Mouse (Mus musculus) embryonic facial prominence, embryonic 15.5 days (tissue): ENCODE data around the gene Cd48. TPM values are rescaled to one million over a fixed set of nuclear protein-coding genes. Genes with fewer than 3 reads are reported as not detected.

ENCODE experiments used
- ATAC-seq: fragments of 200-750 bp; cut with Nextera tagmentation; 2 replicates; pipeline ENCODE4 v1.8.0; 2017; ENCODE audit warnings: low read depth, moderate TSS enrichment; ENCODE audit not compliant: insufficient number of reproducible peaks, low FRiP score, low TSS enrichment
- H3K27ac ChIP-seq: fragments of 300-500 bp; sonication (generic); replicated peaks from 2 replicates; pipeline ENCODE4 v1.5.1; 2015; ENCODE audit warnings: mild to moderate bottlenecking, inconsistent platforms
- H3K27me3 ChIP-seq: fragments of 300-500 bp; sonication (generic); 2 replicates; pipeline ENCODE4 v1.6.1; 2015; ENCODE audit warnings: inconsistent platforms
- H3K36me3 ChIP-seq: fragments of 300-500 bp; sonication (generic); 2 replicates; pipeline ENCODE4 v1.6.1; 2015; ENCODE audit warnings: mild to moderate bottlenecking, inconsistent platforms
- H3K4me1 ChIP-seq: fragments of 300-500 bp; sonication (generic); 2 replicates; pipeline ENCODE4 v1.6.1; 2015; ENCODE audit warnings: inconsistent platforms
- H3K4me2 ChIP-seq: fragments of 300-500 bp; sonication (generic); replicated peaks from 2 replicates; pipeline ENCODE4 v1.6.1; 2015; ENCODE audit warnings: mild to moderate bottlenecking, inconsistent platforms
- H3K4me3 ChIP-seq: fragments of 300-500 bp; sonication (generic); replicated peaks from 2 replicates; pipeline ENCODE4 v1.5.1; 2015; ENCODE audit warnings: mild to moderate bottlenecking, inconsistent platforms
- H3K9ac ChIP-seq: fragments of 300-500 bp; sonication (generic); 2 replicates; pipeline ENCODE4 v1.6.1; 2015; ENCODE audit warnings: inconsistent platforms
- H3K9me3 ChIP-seq: fragments of 300-500 bp; sonication (generic); replicated peaks from 2 replicates; pipeline ENCODE4 v1.6.1; 2016; ENCODE audit warnings: inconsistent platforms
- WGBS: fragments of 180-500 bp; shearing (Covaris S2); methylation state at CpG from one replicate; pipeline ENCODE4 v1.1.7; 2015; 5-methylcytosine and 5-hydroxymethylcytosine counted together
- polyA plus RNA-seq: library from polyadenylated mRNA; unstranded; fragments of >200 nt; fragmentation: Nextera tagmentation; extraction: Ambion mirVana; gene quantifications from 2 replicates; pipeline ENCODE4 v1.2.1, GENCODE M21; 2015

The Cd48 gene
- polyA plus RNA-seq: 4.1 and 5.5 TPM in 2 replicates

DNA sequence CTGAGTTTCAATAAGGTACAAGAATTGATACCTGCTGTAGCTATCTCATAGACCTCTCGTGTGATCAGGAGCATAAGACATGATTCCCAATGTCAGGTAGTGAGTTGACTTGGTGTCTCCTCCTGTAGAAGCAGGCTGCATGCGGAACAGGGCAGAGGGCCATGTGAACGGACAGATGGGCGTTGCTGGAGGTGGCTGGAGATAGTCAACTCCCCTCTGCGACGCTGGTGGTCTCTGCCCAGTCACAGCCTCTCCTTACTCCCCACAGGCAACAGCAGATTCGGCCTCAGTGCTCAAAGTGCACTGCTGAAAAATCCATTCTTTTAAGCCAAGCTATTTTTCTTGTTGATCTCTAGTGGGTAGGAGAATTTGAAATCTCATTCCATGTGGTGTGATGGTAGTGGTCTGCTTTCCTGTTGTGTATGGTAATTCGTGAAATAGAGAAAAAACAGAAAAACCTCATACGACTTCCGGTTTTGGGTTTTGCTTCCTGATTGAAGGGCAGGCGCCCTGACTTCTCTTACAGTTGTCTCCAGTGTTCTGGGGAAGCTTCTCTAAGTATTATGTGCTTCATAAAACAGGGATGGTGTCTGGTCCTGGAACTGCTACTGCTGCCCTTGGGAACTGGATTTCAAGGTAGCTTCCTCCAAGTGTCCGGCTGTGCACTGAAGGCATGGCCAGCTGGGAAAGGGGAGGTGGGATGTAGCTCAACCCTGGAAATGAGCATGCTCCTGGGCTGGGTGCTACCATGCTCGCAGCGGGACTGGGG is at the start of gene Cd48:
Cd48 (plus strand) TSS at position 479 of the 769 bp plus-strand sequence.
- Histone ChIP-seq H3K9ac (no peak within 1 kb of the TSS), H3K27ac (no peak within 1 kb of the TSS), H3K4me2 (no peak within 1 kb of the TSS), H3K4me3 (no peak within 1 kb of the TSS), H3K27me3 (no peaks in the 10 kb centered on the region), H3K9me3 (no peaks in the 10 kb centered on the region), H3K4me1 (no peaks in the 10 kb centered on the region), H3K36me3 (no peaks in the 10 kb centered on the region)
- ATAC-seq: no peak
- WGBS: 84% methylated on average over 14 of the region's 14 CpGs

- Histone ChIP-seq H3K4me1 (no peaks in the 10 kb centered on the region), H3K27ac (no peak overlapping the region), H3K4me2 (no peak overlapping the region), H3K27me3 (no peaks in the 10 kb centered on the region), H3K9ac (no peak overlapping the region), H3K36me3 (no peaks in the 10 kb centered on the region), H3K4me3 (no peak overlapping the region), H3K9me3 (no peaks in the 10 kb centered on the region)
- 57% methylated on average over 6 of the region's 6 CpGs for WGBS
- no peak for ATAC-seq
Observed at GRCm38 (mm10) chr1:171635696-171636095, 46.1 kb upstream of the Cd48 start.

DNA sequence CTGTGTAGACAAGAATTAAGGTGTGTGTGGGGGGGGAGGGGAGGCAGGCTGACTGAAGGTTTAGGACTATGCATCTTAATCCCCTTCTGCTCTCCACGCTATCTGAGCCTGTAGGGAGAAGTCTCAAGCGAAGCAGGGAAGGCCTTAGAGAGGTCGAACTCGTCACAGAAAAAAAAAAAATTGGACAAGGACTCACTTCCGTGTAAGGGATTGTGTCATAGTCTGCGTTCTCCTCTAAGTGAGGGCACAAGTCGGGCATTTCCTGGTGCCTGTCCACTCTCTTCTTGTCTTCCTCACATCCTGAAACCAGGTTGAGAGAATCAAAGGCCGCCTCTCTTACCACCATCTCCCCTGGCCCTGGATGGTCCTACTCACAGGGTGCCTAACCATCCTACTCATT is 44.7 kb upstream of the Cd48 start:
- no peaks in the 10 kb centered on the region for H3K4me1 ChIP-seq
- H3K9me3 ChIP-seq: no peaks in the 10 kb centered on the region
- no peaks in the 10 kb centered on the region for H3K36me3 ChIP-seq
- H3K4me2 ChIP-seq: no peak overlapping the region
- ATAC-seq: no peak
- H3K27ac ChIP-seq: no peak overlapping the region
- 80% methylated on average over 8 of the region's 8 CpGs for WGBS
- no peak overlapping the region for H3K4me3 ChIP-seq
- no peaks in the 10 kb centered on the region for H3K27me3 ChIP-seq
- no peak overlapping the region for H3K9ac ChIP-seq

DNA sequence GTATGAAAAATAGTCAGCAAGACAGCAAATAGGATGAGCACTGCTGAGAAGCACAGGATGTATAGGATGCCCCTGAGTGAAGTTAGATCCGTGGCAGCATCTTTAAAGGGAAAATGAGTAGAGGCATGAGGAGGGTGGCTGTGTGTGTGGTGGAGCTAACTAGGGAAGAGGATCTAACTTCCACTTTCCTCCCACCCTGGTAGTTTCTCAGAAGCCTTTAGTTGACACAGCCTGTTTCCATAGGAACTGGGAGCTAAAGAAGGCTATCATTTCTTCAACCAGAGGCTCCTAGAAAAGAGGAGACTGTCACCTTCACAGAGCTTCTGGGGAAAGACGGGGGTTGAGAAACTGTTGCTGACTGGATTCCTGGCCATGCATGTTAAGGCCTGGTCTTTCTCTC is 43.1 kb upstream of the Cd48 start:
- Histone ChIP-seq H3K27ac (no peak overlapping the region), H3K9ac (no peak overlapping the region), H3K4me2 (no peak overlapping the region), H3K27me3 (no peaks in the 10 kb centered on the region), H3K4me3 (no peak overlapping the region), H3K4me1 (no peaks in the 10 kb centered on the region), H3K36me3 (no peaks in the 10 kb centered on the region), H3K9me3 (no peaks in the 10 kb centered on the region)
- ATAC-seq: no peak
- WGBS: 75% methylated on average over 2 of the region's 2 CpGs

DNA sequence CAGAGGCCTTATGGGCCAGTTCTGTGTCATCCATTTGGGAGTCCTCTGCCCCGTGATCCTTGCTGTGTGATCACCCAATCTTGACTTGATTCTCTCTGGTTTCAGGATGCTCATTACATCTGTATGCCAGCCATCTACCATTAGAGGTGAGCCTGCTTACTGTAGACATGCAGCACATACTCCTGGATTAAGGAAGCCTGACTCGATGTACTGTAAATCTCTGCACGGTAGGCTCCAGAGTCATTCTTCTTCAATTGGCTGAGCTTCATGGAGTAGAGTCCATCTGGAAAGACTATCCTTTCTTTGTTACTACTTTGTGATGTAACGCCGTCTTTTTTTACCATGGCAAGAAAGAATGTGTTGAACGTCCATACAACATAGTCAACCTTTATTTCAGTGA is 41.0 kb upstream of the Cd48 start:
- no peak overlapping the region for H3K4me3 ChIP-seq
- no peaks in the 10 kb centered on the region for H3K27me3 ChIP-seq
- WGBS: 92% methylated on average over 6 of the region's 6 CpGs
- H3K36me3 ChIP-seq: no peaks in the 10 kb centered on the region
- H3K9me3 ChIP-seq: no peaks in the 10 kb centered on the region
- ATAC-seq: no peak
- no peaks in the 10 kb centered on the region for H3K4me1 ChIP-seq
- no peak overlapping the region for H3K4me2 ChIP-seq
- H3K27ac ChIP-seq: no peak overlapping the region
- no peak overlapping the region for H3K9ac ChIP-seq

GRCm38 (mm10) chr1:171643612-171644011 is 38.2 kb upstream of the Cd48 start:
- no peaks in the 10 kb centered on the region for H3K36me3 ChIP-seq
- H3K9me3 ChIP-seq: no peaks in the 10 kb centered on the region
- 73% methylated on average over 7 of the region's 7 CpGs for WGBS
- H3K4me3 ChIP-seq: no peak overlapping the region
- no peaks in the 10 kb centered on the region for H3K27me3 ChIP-seq
- H3K27ac ChIP-seq: no peak overlapping the region
- H3K4me1 ChIP-seq: no peaks in the 10 kb centered on the region
- H3K9ac ChIP-seq: no peak overlapping the region
- no peak for ATAC-seq
- no peak overlapping the region for H3K4me2 ChIP-seq

DNA sequence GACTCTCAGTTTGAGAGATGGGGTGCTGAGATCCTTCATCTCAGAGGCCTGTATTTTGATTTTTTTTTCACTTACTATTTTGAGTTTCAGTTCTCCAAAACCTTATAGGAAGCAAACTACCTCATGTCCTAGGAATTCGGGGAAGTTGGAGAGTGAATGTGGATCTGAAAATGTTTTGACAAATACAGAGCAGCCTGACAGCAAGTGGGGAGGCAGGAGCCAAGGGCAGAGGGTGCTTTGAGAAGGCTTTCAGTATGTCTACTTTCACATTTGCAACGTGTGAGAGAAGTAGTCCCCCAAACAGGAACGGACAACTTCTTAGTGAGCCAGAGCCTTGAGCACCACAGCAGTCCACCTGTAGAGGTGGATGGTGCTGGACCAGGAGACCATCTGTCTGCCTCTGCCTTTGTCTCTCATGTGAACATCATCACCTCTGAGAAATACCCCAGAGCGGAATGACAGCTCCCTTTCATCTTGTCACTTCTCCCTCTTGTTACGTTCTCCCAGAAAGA is 35.3 kb upstream of the Cd48 start:
- H3K36me3 ChIP-seq: no peaks in the 10 kb centered on the region
- H3K9ac ChIP-seq: no peak overlapping the region
- no peak overlapping the region for H3K27ac ChIP-seq
- H3K4me3 ChIP-seq: no peak overlapping the region
- 68% methylated on average over 5 of the region's 5 CpGs for WGBS
- ATAC-seq: no peak
- no peaks in the 10 kb centered on the region for H3K4me1 ChIP-seq
- H3K4me2 ChIP-seq: no peak overlapping the region
- no peaks in the 10 kb centered on the region for H3K27me3 ChIP-seq
- H3K9me3 ChIP-seq: no peaks in the 10 kb centered on the region

DNA sequence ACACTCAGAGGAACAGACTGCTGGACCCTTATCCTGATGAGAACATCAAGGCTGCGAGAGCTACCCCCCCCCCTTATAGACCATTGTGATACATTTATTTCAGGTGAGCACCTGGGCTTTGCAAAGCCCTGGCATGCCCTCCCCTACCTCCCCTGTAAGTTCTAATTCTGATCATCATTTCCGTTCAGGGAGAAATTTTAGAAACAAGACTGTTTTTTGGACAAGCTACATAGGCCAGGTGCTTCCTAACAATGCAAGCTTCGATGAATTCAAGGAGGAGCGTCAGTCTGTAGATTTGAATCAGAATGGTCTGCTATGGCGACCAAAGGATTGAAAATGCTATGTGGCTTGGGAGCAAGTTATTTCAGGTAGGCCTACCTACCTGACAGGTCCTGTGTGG is 34.1 kb upstream of the Cd48 start:
- WGBS: 86% methylated on average over 5 of the region's 5 CpGs
- ATAC-seq: no peak

DNA sequence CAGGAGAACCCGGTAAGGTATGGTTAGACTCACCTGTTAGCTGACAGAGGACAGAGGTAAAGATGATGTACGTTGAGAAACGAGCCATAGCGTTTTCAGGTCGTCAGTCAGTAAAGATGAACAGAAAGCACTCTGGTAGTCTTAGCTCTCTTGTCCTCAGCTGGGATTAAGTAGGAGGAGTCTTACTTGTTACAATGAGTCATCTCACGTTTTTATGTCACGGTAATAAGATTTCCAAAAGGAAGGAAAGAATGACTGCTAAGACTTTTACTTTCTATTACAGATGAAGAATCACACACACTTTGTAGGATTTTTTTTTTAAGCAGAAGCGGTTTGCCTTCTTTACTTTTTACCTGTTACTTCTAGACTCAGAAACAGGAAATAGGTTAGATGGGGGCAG is 33.0 kb upstream of the Cd48 start:
- no peak overlapping the region for H3K27ac ChIP-seq
- H3K27me3 ChIP-seq: no peaks in the 10 kb centered on the region
- no peaks in the 10 kb centered on the region for H3K9me3 ChIP-seq
- H3K4me1 ChIP-seq: no peaks in the 10 kb centered on the region
- no peak for ATAC-seq
- no peak overlapping the region for H3K9ac ChIP-seq
- H3K36me3 ChIP-seq: no peaks in the 10 kb centered on the region
- H3K4me3 ChIP-seq: no peak overlapping the region
- 66% methylated on average over 8 of the region's 8 CpGs for WGBS
- H3K4me2 ChIP-seq: no peak overlapping the region

More for the DNA sequence above, 34.1 kb upstream of the Cd48 start:
- H3K27me3 ChIP-seq: no peaks in the 10 kb centered on the region
- H3K4me1 ChIP-seq: no peaks in the 10 kb centered on the region
- no peak overlapping the region for H3K9ac ChIP-seq
- H3K4me3 ChIP-seq: no peak overlapping the region
- no peak overlapping the region for H3K4me2 ChIP-seq
- H3K36me3 ChIP-seq: no peaks in the 10 kb centered on the region
- H3K9me3 ChIP-seq: no peaks in the 10 kb centered on the region
- H3K27ac ChIP-seq: no peak overlapping the region

DNA sequence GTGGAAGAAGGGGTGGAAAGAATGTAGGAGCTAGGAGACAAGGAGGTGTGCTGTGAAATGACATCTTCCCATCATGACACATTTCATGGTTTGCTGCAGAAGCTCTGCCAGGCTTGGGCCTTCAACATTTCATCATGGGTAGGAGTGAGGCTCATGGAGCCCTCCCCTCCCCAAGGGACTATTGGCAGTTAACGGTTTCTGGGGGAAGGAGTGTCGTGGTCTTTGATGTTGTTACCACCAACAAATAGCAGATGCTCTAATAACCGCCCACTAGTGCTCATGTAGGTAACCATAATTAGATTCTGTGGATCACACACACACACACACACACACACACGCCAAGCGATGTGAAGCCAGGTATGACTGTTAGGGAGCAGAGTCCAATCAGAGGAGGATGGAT is 29.1 kb upstream of the Cd48 start, which contains the start of gene Slamf7:
Slamf7 (minus strand) TSS at position 302 of the 400 bp plus-strand sequence.
- 82% methylated on average over 5 of the region's 5 CpGs for WGBS
- H3K4me2 ChIP-seq: no peak within 1 kb of the TSS
- H3K9ac ChIP-seq: no peak within 1 kb of the TSS
- H3K27me3 ChIP-seq: no peaks in the 10 kb centered on the region
- no peaks in the 10 kb centered on the region for H3K4me1 ChIP-seq
- no peak within 1 kb of the TSS for H3K4me3 ChIP-seq
- ATAC-seq: no peak
- no peak within 1 kb of the TSS for H3K27ac ChIP-seq
- H3K36me3 ChIP-seq: no peaks in the 10 kb centered on the region
- H3K9me3 ChIP-seq: no peaks in the 10 kb centered on the region

DNA sequence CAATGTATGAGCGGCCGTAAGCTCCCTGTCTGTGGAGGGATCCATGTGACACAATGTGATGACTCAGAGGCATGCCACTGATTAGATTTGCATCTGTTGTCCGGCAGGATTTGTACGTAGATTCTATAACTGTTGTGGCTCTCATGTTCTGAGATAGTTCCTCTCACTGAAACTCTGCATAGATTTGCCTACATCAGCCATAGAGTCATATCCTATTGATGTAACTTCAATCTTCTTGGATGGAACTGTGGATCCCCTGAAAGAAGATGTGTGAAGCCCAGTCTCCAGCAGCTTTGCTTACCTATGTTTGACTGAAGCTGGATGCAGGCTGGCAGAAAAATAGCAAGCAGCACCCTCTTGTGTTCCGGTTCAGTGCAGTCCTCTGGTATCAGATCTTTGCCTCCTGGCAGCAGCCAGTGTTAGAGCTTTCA is 23.2 kb upstream of the Cd48 start:
- no peaks in the 10 kb centered on the region for H3K9me3 ChIP-seq
- no peaks in the 10 kb centered on the region for H3K27me3 ChIP-seq
- H3K4me2 ChIP-seq: no peak overlapping the region
- WGBS: 64% methylated on average over 5 of the region's 5 CpGs
- no peak for ATAC-seq
- H3K4me3 ChIP-seq: no peak overlapping the region
- no peak overlapping the region for H3K9ac ChIP-seq
- no peaks in the 10 kb centered on the region for H3K36me3 ChIP-seq
- no peak overlapping the region for H3K27ac ChIP-seq
- no peaks in the 10 kb centered on the region for H3K4me1 ChIP-seq

GRCm38 (mm10) chr1:171660423-171660822 is 21.4 kb upstream of the Cd48 start:
- H3K27me3 ChIP-seq: no peaks in the 10 kb centered on the region
- H3K4me3 ChIP-seq: no peak overlapping the region
- H3K36me3 ChIP-seq: no peaks in the 10 kb centered on the region
- no peaks in the 10 kb centered on the region for H3K4me1 ChIP-seq
- H3K9ac ChIP-seq: no peak overlapping the region
- H3K4me2 ChIP-seq: no peak overlapping the region
- H3K9me3 ChIP-seq: no peaks in the 10 kb centered on the region
- ATAC-seq: no peak
- H3K27ac ChIP-seq: no peak overlapping the region
- 88% methylated on average over 1 of the region's 1 CpGs for WGBS
